In the genomic region with DNA sequence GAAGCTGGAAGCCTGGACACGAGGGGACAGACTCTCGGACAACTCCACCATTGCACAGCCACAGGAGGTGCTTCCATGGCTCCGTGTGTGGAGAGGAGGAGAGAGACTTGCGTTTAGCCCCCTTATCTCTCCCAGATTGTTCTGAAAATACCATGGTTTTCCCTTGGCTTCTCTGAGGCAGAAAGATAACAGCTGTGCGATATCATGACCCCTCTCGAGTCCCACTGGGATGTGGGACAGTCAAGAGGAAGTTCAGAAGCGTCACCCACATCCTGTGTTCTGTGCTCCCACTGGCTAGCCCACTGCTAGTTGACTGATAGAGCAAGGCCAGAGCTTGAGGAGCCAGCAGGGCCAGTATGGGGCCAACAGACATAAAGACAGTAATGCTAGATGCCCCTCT, we compare ENCODE assay signal across 23 mouse cellular contexts.
A peak's percentile ranks its signal among the peaks of the same experiment; 100 is the strongest.
DNase-seq lines count a peak whose midpoint lies in the region; ATAC-seq and TF ChIP-seq lines count a peak whose summit lies in the region.
"Had no signal": no experiment of that assay in that cellular context is flagged by ENCODE, and none has a peak within 500 bp of the region (broad histone marks: within the 10 kb centered on the region; RNA-seq: fewer than 3 reads in every experiment).

No protein-coding gene starts in this region.

- H3K9me3 ChIP-seq in heart, embryonic 12.5 days (replicated peaks) = no peaks in the 10 kb centered on the region; the same call in 1 of the 2 replicates
- H3K9me3 ChIP-seq in kidney, embryonic 16.5 days (ENCODE audit: low read length) = no peaks in the 10 kb centered on the region
- no peaks in the 10 kb centered on the region for H3K9me3 ChIP-seq in lung, postnatal 0 days (ENCODE audit: low read length)
- H3K9me3 ChIP-seq: embryonic facial prominence, embryonic 10.5 days; hindbrain, embryonic 15.5 days; liver, embryonic 15.5 days; lung, embryonic 15.5 days had no signal

- H3K4me3 ChIP-seq in heart, embryonic 12.5 days = no peak overlapping the region
- H3K4me3 ChIP-seq in kidney, embryonic 16.5 days (ENCODE audit: low read length) = no peak overlapping the region
- no peak overlapping the region for H3K4me3 ChIP-seq in lung, postnatal 0 days (ENCODE audit: low read depth, low read length)
- H3K4me3 ChIP-seq: embryonic facial prominence, embryonic 10.5 days; heart, adult 2 months; hindbrain, embryonic 15.5 days; left cerebral cortex, adult 2 months; liver, embryonic 15.5 days; lung, embryonic 15.5 days had no signal

- no peaks in the 10 kb centered on the region for H3K36me3 ChIP-seq in heart, embryonic 12.5 days
- no peaks in the 10 kb centered on the region for H3K36me3 ChIP-seq in kidney, embryonic 16.5 days (ENCODE audit: insufficient read depth, low read length)
- no peaks in the 10 kb centered on the region for H3K36me3 ChIP-seq in lung, postnatal 0 days (ENCODE audit: insufficient read depth, low read length)
- H3K36me3 ChIP-seq: embryonic facial prominence, embryonic 10.5 days; hindbrain, embryonic 15.5 days; liver, embryonic 15.5 days; lung, embryonic 15.5 days had no signal

- no peaks in the 10 kb centered on the region for H3K27me3 ChIP-seq in heart, embryonic 12.5 days (replicated peaks)
- H3K27me3 ChIP-seq in kidney, embryonic 16.5 days (ENCODE audit: insufficient read depth, low read length) = no peaks in the 10 kb centered on the region
- no peaks in the 10 kb centered on the region for H3K27me3 ChIP-seq in lung, postnatal 0 days (replicated peaks; ENCODE audit: insufficient read depth, low read length)
- H3K27me3 ChIP-seq: hindbrain, embryonic 15.5 days; liver, embryonic 15.5 days; lung, embryonic 15.5 days had no signal

- peak; percentile 95 for DNase-seq in heart, adult 11 months
- DNase-seq in kidney, adult 18-20 months = peak; percentile 13
- DNase-seq in kidney, postnatal 4 days = peak; percentile 21 to 48
- no peak for DNase-seq in lung, postnatal 0 days (ENCODE audit: low spot score)
- DNase-seq: adrenal gland, postnatal 25 days; cerebellum, adult 9-11 months; forebrain, postnatal 0 days; gastrocnemius, postnatal 14 days; heart, adult 2 months; heart, postnatal 14 days; thymus, adult 18-20 months; thymus, postnatal 36 days had no signal

- TF ChIP-seq CTCF in lung, postnatal 0 days (IDR thresholded peaks at IDR 0.05) = no peak

- ATAC-seq in heart, embryonic 12.5 days (ENCODE audit: insufficient number of reproducible peaks, low FRiP score) = no peak
- no peak for ATAC-seq in kidney, embryonic 16.5 days (ENCODE audit: low FRiP score, low TSS enrichment)
- peak; percentile 47; the same call in 1 of the 2 replicates for ATAC-seq in common myeloid progenitor, adult 5-6 weeks (replicated peaks; ENCODE audit: low read depth, poor library complexity, severe bottlenecking)
- no peak for ATAC-seq in lung, postnatal 0 days
- ATAC-seq: CD4-positive, CD25-positive, alpha-beta regulatory T cell, adult 4 months; forebrain, postnatal 0 days had no signal

- no peak overlapping the region for H3K9ac ChIP-seq in heart, embryonic 12.5 days
- H3K9ac ChIP-seq in kidney, embryonic 16.5 days (replicated peaks; ENCODE audit: low read length) = no peak overlapping the region
- no peak overlapping the region for H3K9ac ChIP-seq in lung, postnatal 0 days (replicated peaks; ENCODE audit: low read depth)
- H3K9ac ChIP-seq: forebrain, postnatal 0 days; hindbrain, embryonic 15.5 days; liver, embryonic 15.5 days; lung, embryonic 15.5 days had no signal

- 42% methylated on average over 7 of the region's 7 CpGs for WGBS in heart, embryonic 12.5 days
- WGBS in kidney, embryonic 16.5 days = 72% methylated on average over 7 of the region's 7 CpGs
- 59% methylated on average over 7 of the region's 7 CpGs for WGBS in lung, postnatal 0 days

- no peaks in the 10 kb centered on the region for H3K4me1 ChIP-seq in heart, embryonic 12.5 days (replicated peaks)
- no peaks in the 10 kb centered on the region for H3K4me1 ChIP-seq in kidney, embryonic 16.5 days (ENCODE audit: insufficient read depth, low read length)
- no peaks in the 10 kb centered on the region for H3K4me1 ChIP-seq in lung, postnatal 0 days (ENCODE audit: insufficient read depth, low read depth, low read length)
- H3K4me1 ChIP-seq: embryonic facial prominence, embryonic 10.5 days; hindbrain, embryonic 15.5 days; liver, embryonic 15.5 days; lung, embryonic 15.5 days had no signal

- H3K4me2 ChIP-seq in heart, embryonic 12.5 days = no peak overlapping the region
- no peak overlapping the region for H3K4me2 ChIP-seq in kidney, embryonic 16.5 days (replicated peaks; ENCODE audit: low read depth, low read length)
- H3K4me2 ChIP-seq in lung, postnatal 0 days (replicated peaks; ENCODE audit: low read depth, low read length) = no peak overlapping the region
- H3K4me2 ChIP-seq: hindbrain, embryonic 15.5 days; liver, embryonic 15.5 days; lung, embryonic 15.5 days; midbrain, embryonic 11.5 days had no signal

- H3K27ac ChIP-seq in heart, embryonic 12.5 days (ENCODE audit: poor library complexity, severe bottlenecking) = no peak overlapping the region
- no peak overlapping the region for H3K27ac ChIP-seq in kidney, embryonic 16.5 days (ENCODE audit: low read length)
- H3K27ac ChIP-seq in lung, postnatal 0 days (ENCODE audit: low read length) = no peak overlapping the region
- H3K27ac ChIP-seq: embryonic facial prominence, embryonic 10.5 days; heart, adult 2 months; hindbrain, embryonic 15.5 days; left cerebral cortex, adult 2 months; liver, embryonic 15.5 days; lung, embryonic 15.5 days; macrophage had no signal

- no peak for TF ChIP-seq EP300 in lung, postnatal 0 days (IDR thresholded peaks at IDR 0.05)
